Mouse (Mus musculus): ENCODE results near the gene Irf4. TPM values are rescaled to one million over a fixed set of nuclear protein-coding genes. Genes with fewer than 3 reads are reported as not detected.

The Irf4 gene
- polyA plus RNA-seq, 1 experiment: 9.3 TPM

- peaks cover 30% of the 10 kb centered on the region for H3K4me1 ChIP-seq (ENCODE audit: control insufficient read depth, insufficient read depth, low read length)
- TF ChIP-seq CTCF (IDR thresholded peaks at IDR 0.05; ENCODE audit: low read depth, low read length) (no peak), POLR2A (IDR thresholded peaks at IDR 0.05; ENCODE audit: borderline replicate concordance, low read depth, low read length) (no peak)
- H3K4me3 ChIP-seq (ENCODE audit: insufficient read depth, low read length): no peak overlapping the region
- H3K27ac ChIP-seq (ENCODE audit: insufficient read depth, low read depth, low read length): no peak overlapping the region
Measured at GRCm38 (mm10) chr13:30792308-30792707, 43.3 kb downstream of the Irf4 start.

GRCm38 (mm10) chr13:30792741-30793140 is 43.7 kb downstream of the Irf4 start:
- Histone ChIP-seq H3K27ac (ENCODE audit: insufficient read depth, low read depth, low read length) (no peak overlapping the region), H3K4me1 (ENCODE audit: control insufficient read depth, insufficient read depth, low read length) (peaks cover 28% of the 10 kb centered on the region)

GRCm38 (mm10) chr13:30793196-30793595 is 44.2 kb downstream of the Irf4 start:
- no peak for TF ChIP-seq POLR2A (IDR thresholded peaks at IDR 0.05; ENCODE audit: borderline replicate concordance, low read depth, low read length)
- no peak for TF ChIP-seq CTCF (IDR thresholded peaks at IDR 0.05; ENCODE audit: low read depth, low read length)
- no peak overlapping the region for H3K4me3 ChIP-seq (ENCODE audit: insufficient read depth, low read length)
- no peak overlapping the region for H3K27ac ChIP-seq (ENCODE audit: insufficient read depth, low read depth, low read length)
- peaks cover 23% of the 10 kb centered on the region for H3K4me1 ChIP-seq (ENCODE audit: control insufficient read depth, insufficient read depth, low read length)

More at GRCm38 (mm10) chr13:30792741-30793140, 43.7 kb downstream of the Irf4 start:
- no peak for TF ChIP-seq POLR2A (IDR thresholded peaks at IDR 0.05; ENCODE audit: borderline replicate concordance, low read depth, low read length)
- TF ChIP-seq CTCF (IDR thresholded peaks at IDR 0.05; ENCODE audit: low read depth, low read length): no peak
- H3K4me3 ChIP-seq (ENCODE audit: insufficient read depth, low read length): no peak overlapping the region

GRCm38 (mm10) chr13:30793616-30794015 is 44.6 kb downstream of the Irf4 start:
- TF ChIP-seq CTCF (IDR thresholded peaks at IDR 0.05; ENCODE audit: low read depth, low read length) (no peak), POLR2A (IDR thresholded peaks at IDR 0.05; ENCODE audit: borderline replicate concordance, low read depth, low read length) (no peak)
- Histone ChIP-seq H3K4me1 (ENCODE audit: control insufficient read depth, insufficient read depth, low read length) (peaks cover 21% of the 10 kb centered on the region), H3K27ac (ENCODE audit: insufficient read depth, low read depth, low read length) (no peak overlapping the region), H3K4me3 (ENCODE audit: insufficient read depth, low read length) (no peak overlapping the region)

GRCm38 (mm10) chr13:30795960-30796359 is 46.9 kb downstream of the Irf4 start:
- Histone ChIP-seq H3K4me1 (ENCODE audit: control insufficient read depth, insufficient read depth, low read length) (peaks cover 24% of the 10 kb centered on the region), H3K4me3 (ENCODE audit: insufficient read depth, low read length) (no peak overlapping the region), H3K27ac (ENCODE audit: insufficient read depth, low read depth, low read length) (no peak overlapping the region)
- no peak for TF ChIP-seq CTCF (IDR thresholded peaks at IDR 0.05; ENCODE audit: low read depth, low read length)
- TF ChIP-seq POLR2A (IDR thresholded peaks at IDR 0.05; ENCODE audit: borderline replicate concordance, low read depth, low read length): no peak

- Histone ChIP-seq H3K4me3 (ENCODE audit: insufficient read depth, low read length) (no peak overlapping the region), H3K4me1 (ENCODE audit: control insufficient read depth, insufficient read depth, low read length) (peaks cover 2% of the 10 kb centered on the region; the same call in 1 of the 2 replicates), H3K27ac (ENCODE audit: insufficient read depth, low read depth, low read length) (no peak overlapping the region)
- no peak for TF ChIP-seq CTCF (IDR thresholded peaks at IDR 0.05; ENCODE audit: low read depth, low read length)
- no peak for TF ChIP-seq POLR2A (IDR thresholded peaks at IDR 0.05; ENCODE audit: borderline replicate concordance, low read depth, low read length)
Measured at GRCm38 (mm10) chr13:30801886-30802285, 52.9 kb downstream of the Irf4 start.

- H3K27ac ChIP-seq (ENCODE audit: insufficient read depth, low read depth, low read length): no peak overlapping the region
- TF ChIP-seq CTCF (IDR thresholded peaks at IDR 0.05; ENCODE audit: low read depth, low read length) (no peak), POLR2A (IDR thresholded peaks at IDR 0.05; ENCODE audit: borderline replicate concordance, low read depth, low read length) (no peak)
- H3K4me3 ChIP-seq (ENCODE audit: insufficient read depth, low read length): no peak overlapping the region
- H3K4me1 ChIP-seq (ENCODE audit: control insufficient read depth, insufficient read depth, low read length): peaks cover 2% of the 10 kb centered on the region; the same call in 1 of the 2 replicates
Measured at GRCm38 (mm10) chr13:30802336-30802955, 53.4 kb downstream of the Irf4 start.

GRCm38 (mm10) chr13:30809240-30809639 is 60.2 kb downstream of the Irf4 start:
- H3K27ac ChIP-seq (ENCODE audit: insufficient read depth, low read depth, low read length): no peak overlapping the region
- no peak overlapping the region for H3K4me3 ChIP-seq (ENCODE audit: insufficient read depth, low read length)
- TF ChIP-seq CTCF (IDR thresholded peaks at IDR 0.05; ENCODE audit: low read depth, low read length) (no peak), POLR2A (IDR thresholded peaks at IDR 0.05; ENCODE audit: borderline replicate concordance, low read depth, low read length) (no peak)
- peaks cover 5% of the 10 kb centered on the region for H3K4me1 ChIP-seq (ENCODE audit: control insufficient read depth, insufficient read depth, low read length)

- no peak for TF ChIP-seq CTCF (IDR thresholded peaks at IDR 0.05; ENCODE audit: low read depth, low read length)
- no peak for TF ChIP-seq POLR2A (IDR thresholded peaks at IDR 0.05; ENCODE audit: borderline replicate concordance, low read depth, low read length)
- H3K27ac ChIP-seq (ENCODE audit: insufficient read depth, low read depth, low read length): no peak overlapping the region
- H3K4me3 ChIP-seq (ENCODE audit: insufficient read depth, low read length): no peak overlapping the region
- H3K4me1 ChIP-seq (ENCODE audit: control insufficient read depth, insufficient read depth, low read length): peaks cover 8% of the 10 kb centered on the region
Measured at GRCm38 (mm10) chr13:30813464-30813863, 64.4 kb downstream of the Irf4 start.

GRCm38 (mm10) chr13:30814256-30814655 is 65.2 kb downstream of the Irf4 start:
- TF ChIP-seq POLR2A (IDR thresholded peaks at IDR 0.05; ENCODE audit: borderline replicate concordance, low read depth, low read length) (no peak), CTCF (IDR thresholded peaks at IDR 0.05; ENCODE audit: low read depth, low read length) (no peak)
- H3K27ac ChIP-seq (ENCODE audit: insufficient read depth, low read depth, low read length): no peak overlapping the region
- no peak overlapping the region for H3K4me3 ChIP-seq (ENCODE audit: insufficient read depth, low read length)
- H3K4me1 ChIP-seq (ENCODE audit: control insufficient read depth, insufficient read depth, low read length): peaks cover 8% of the 10 kb centered on the region

Other genes starting within 250 kb of the Irf4 start
- gene Uqcrfs1, start 203.9 kb upstream of the Irf4 start, polyA plus RNA-seq (2012; ENCODE audit: insufficient read depth, insufficient read length, missing spikeins): 82.2 and 89.8 TPM in 2 replicates
- gene Dusp22, start 89.2 kb upstream of the Irf4 start, polyA plus RNA-seq (2012; ENCODE audit: insufficient read depth, insufficient read length, missing spikeins): 53.6 and 62.9 TPM in 2 replicates
- gene Hus1b, start 198.5 kb downstream of the Irf4 start, polyA plus RNA-seq (2012; ENCODE audit: insufficient read depth, insufficient read length, missing spikeins): not detected in 2 replicates
- 27.2 and 29.5 TPM in 2 replicates for gene Exoc2, start 224.9 kb downstream of the Irf4 start, polyA plus RNA-seq (2012; ENCODE audit: insufficient read depth, insufficient read length, missing spikeins)
- not detected in 2 replicates for gene Gm5447, start 225.0 kb downstream of the Irf4 start, polyA plus RNA-seq (2012; ENCODE audit: insufficient read depth, insufficient read length, missing spikeins)